Mouse (Mus musculus): Measurements from ENCODE around the gene Ykt6. TPM values are rescaled to one million over a fixed set of nuclear protein-coding genes. Genes with fewer than 3 reads are reported as not detected.
"Not testable (repeated sequence)": the region's sequence is repeated elsewhere in the genome, so short reads cannot be mapped to it uniquely, and the experiment has no call there.

The Ykt6 gene
- polyA plus RNA-seq, 1 experiment from 2014 or later, result 76.0 TPM

DNA sequence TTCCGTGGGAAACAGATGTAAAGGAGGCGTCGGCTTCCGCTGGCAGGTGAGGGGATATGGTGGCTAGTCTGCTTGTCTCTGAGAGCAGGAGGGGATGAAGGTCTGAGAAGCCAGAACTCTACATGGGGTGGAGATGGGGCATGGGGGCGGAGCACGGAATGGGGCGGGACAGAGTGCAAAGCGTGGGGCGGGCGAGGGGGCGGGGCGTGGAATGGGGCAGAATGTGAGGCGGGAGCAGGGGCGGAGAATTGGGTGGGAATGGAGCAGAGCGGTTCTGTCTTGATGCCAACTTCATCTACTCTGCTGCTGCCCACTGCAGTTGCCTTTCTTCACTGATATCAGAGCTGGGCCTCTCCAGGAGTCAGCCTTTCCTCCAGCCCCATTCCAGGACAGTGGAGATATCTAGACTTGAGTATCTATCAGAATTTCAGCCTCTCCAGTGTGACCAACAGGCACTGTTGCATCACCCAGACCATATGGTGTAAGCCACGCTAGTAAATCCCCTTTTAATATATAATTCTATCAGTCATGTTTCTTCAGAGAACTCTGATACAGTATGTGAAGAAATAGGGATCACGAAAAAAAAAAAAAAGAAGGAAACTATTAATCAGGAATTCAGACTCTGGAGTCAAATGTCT is 35.1 kb upstream of the Ykt6 start:
- Histone ChIP-seq H3K27ac (no peak overlapping the region), H3K4me3 (no peak overlapping the region)

GRCm38 (mm10) chr11:5924699-5925098 is 30.8 kb upstream of the Ykt6 start:
- ATAC-seq (ENCODE audit: low FRiP score), result no peak
- Histone ChIP-seq H3K9me3 (no peaks in the 10 kb centered on the region), H3K4me3 (no peak overlapping the region), H3K36me3 (no peaks in the 10 kb centered on the region), H3K9ac (no peak overlapping the region), H3K27ac (no peak overlapping the region), H3K4me2 (no peak overlapping the region), H3K4me1 (replicated peaks) (no peaks in the 10 kb centered on the region), H3K27me3 (no peaks in the 10 kb centered on the region)
- 61% methylated on average over 8 of the region's 8 CpGs for WGBS

More for the DNA sequence above, 35.1 kb upstream of the Ykt6 start:
- H3K27me3 ChIP-seq, result no peaks in the 10 kb centered on the region
- no peaks in the 10 kb centered on the region for H3K4me1 ChIP-seq (replicated peaks)
- no peaks in the 10 kb centered on the region for H3K36me3 ChIP-seq
- no peak for ATAC-seq (ENCODE audit: low FRiP score)
- no peak overlapping the region for H3K9ac ChIP-seq
- H3K4me2 ChIP-seq, result no peak overlapping the region
- no peaks in the 10 kb centered on the region for H3K9me3 ChIP-seq
- WGBS, result 41% methylated on average over 17 of the region's 17 CpGs

- H3K4me3 ChIP-seq, result no peak overlapping the region
- no peak overlapping the region for H3K9ac ChIP-seq
- no peak for ATAC-seq (ENCODE audit: low FRiP score)
- no peaks in the 10 kb centered on the region for H3K36me3 ChIP-seq
- no peaks in the 10 kb centered on the region for H3K9me3 ChIP-seq
- H3K4me1 ChIP-seq (replicated peaks), result no peaks in the 10 kb centered on the region
- WGBS, result 80% methylated on average over 3 of the region's 3 CpGs
- H3K27ac ChIP-seq, result no peak overlapping the region
- H3K4me2 ChIP-seq, result no peak overlapping the region
- no peaks in the 10 kb centered on the region for H3K27me3 ChIP-seq
Measured at GRCm38 (mm10) chr11:5926696-5927220, 28.7 kb upstream of the Ykt6 start.

DNA sequence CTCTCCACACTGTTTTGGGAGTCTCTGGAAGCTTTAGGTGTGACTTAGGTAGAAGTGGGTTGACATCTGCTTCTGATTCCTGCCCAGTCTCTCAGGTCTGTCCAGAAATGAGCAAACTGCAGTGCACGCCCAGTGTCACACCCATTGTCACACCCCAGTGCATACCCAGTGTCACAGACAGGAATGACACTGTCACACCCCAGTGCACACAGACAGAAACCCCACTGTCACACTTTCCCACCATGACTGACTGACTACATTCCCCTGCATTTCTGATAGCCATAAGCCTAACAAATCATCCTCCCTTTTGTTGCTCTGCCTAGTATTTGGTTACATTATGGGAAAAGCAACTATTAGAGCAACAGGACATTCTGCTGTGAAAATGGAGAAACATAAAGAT is 24.9 kb upstream of the Ykt6 start:
- no peak overlapping the region for H3K9ac ChIP-seq
- no peaks in the 10 kb centered on the region for H3K4me1 ChIP-seq (replicated peaks)
- no peaks in the 10 kb centered on the region for H3K27me3 ChIP-seq
- H3K4me2 ChIP-seq, result no peak overlapping the region
- no peaks in the 10 kb centered on the region for H3K36me3 ChIP-seq
- H3K4me3 ChIP-seq, result no peak overlapping the region
- ATAC-seq (ENCODE audit: low FRiP score), result no peak
- H3K9me3 ChIP-seq, result 0 out of 2 replicates have a peak, but pooled peaks cover 3% of the 10 kb centered on the region
- WGBS, result 55% methylated on average over 1 of the region's 1 CpGs
- no peak overlapping the region for H3K27ac ChIP-seq

GRCm38 (mm10) chr11:5931947-5932346 is 23.5 kb upstream of the Ykt6 start:
- H3K4me2 ChIP-seq; ATAC-seq (ENCODE audit: low FRiP score); H3K4me3 ChIP-seq; H3K4me1 ChIP-seq (replicated peaks); H3K27me3 ChIP-seq; H3K9me3 ChIP-seq; H3K36me3 ChIP-seq; H3K9ac ChIP-seq; H3K27ac ChIP-seq: not testable (repeated sequence)
- 92% methylated on average over 6 of the region's 6 CpGs for WGBS

DNA sequence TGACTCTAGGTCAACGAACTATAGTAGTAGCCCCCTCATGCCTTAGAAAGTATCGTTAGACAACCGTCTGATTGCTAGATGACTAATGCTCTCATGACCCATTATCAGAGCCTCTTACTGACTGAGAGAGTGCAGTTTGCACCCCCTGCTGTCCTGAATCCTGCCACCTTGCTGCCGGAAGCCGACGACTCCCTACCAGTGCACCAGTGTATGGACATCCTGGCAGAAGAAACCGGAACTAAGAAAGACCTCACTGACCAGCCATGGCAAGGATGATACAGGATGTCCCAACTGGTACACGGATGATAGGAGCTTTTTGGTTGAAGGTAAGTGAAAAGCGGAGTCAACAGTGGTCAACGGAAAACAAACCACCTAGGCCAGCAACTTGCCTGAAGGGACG is 21.0 kb upstream of the Ykt6 start:
- H3K9me3 ChIP-seq; H3K4me1 ChIP-seq (replicated peaks); H3K4me3 ChIP-seq; H3K4me2 ChIP-seq; H3K27ac ChIP-seq; H3K9ac ChIP-seq; ATAC-seq (ENCODE audit: low FRiP score); H3K36me3 ChIP-seq; H3K27me3 ChIP-seq: not testable (repeated sequence)
- WGBS, result 96% methylated on average over 11 of the region's 11 CpGs

DNA sequence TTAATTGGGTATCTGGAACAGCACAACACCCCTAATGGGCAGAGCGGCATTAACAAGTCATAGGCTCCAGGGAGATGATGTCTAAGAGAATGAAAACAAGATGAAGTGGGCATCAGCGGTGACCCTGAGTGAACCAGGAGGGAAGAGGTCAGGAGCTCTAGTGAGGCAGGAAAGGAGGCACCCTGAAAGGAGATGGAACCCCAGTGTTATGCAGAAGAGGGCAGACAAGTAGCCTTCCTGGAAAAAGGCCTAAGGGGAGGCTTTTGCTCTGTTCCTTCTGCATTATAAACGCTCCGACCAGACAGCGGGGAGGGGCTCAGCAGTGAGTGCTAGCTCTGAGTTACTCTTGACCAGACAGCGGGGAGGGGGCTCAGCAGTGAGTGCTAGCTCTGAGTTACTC is 12.5 kb upstream of the Ykt6 start:
- Histone ChIP-seq H3K27ac (no peak overlapping the region), H3K9ac (no peak overlapping the region), H3K36me3 (no peaks in the 10 kb centered on the region), H3K4me3 (no peak overlapping the region), H3K4me1 (replicated peaks) (no peaks in the 10 kb centered on the region), H3K4me2 (no peak overlapping the region), H3K9me3 (no peaks in the 10 kb centered on the region), H3K27me3 (no peaks in the 10 kb centered on the region)
- 48% methylated on average over 6 of the region's 6 CpGs for WGBS
- no peak for ATAC-seq (ENCODE audit: low FRiP score)

GRCm38 (mm10) chr11:5945096-5945495 is 10.4 kb upstream of the Ykt6 start:
- no peak overlapping the region for H3K4me3 ChIP-seq
- no peak overlapping the region for H3K4me2 ChIP-seq
- H3K9ac ChIP-seq, result no peak overlapping the region
- H3K9me3 ChIP-seq, result no peaks in the 10 kb centered on the region
- no peaks in the 10 kb centered on the region for H3K27me3 ChIP-seq
- peaks cover 12% of the 10 kb centered on the region for H3K4me1 ChIP-seq (replicated peaks)
- ATAC-seq (ENCODE audit: low FRiP score), result no peak
- 87% methylated on average over 2 of the region's 2 CpGs for WGBS
- H3K27ac ChIP-seq, result no peak overlapping the region
- no peaks in the 10 kb centered on the region for H3K36me3 ChIP-seq

DNA sequence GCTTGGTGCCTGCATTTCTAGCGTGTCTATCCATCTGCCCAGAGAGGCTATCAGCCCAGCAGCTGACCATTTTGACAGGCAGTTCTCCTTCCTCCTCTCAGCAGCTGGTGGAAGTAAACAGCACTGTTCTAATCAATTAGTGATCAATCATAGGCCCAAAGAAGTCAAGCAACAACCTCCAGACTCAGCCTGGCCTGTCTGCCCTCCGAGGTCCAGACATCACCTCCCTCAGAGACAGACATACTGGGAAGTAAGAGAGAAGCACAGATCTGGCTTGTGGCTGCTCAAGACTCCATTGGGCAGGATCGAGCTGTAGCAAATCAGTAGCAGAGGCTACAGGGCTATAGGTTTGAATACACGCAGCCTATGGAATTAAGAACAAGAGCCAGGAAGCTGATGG is 7.7 kb upstream of the Ykt6 start:
- Histone ChIP-seq H3K4me3 (no peak overlapping the region), H3K9me3 (no peaks in the 10 kb centered on the region), H3K27ac (no peak overlapping the region), H3K4me1 (replicated peaks) (peaks cover 13% of the 10 kb centered on the region), H3K9ac (no peak overlapping the region), H3K27me3 (no peaks in the 10 kb centered on the region), H3K4me2 (no peak overlapping the region), H3K36me3 (no peaks in the 10 kb centered on the region)
- WGBS, result 64% methylated on average over 4 of the region's 4 CpGs
- no peak for ATAC-seq (ENCODE audit: low FRiP score)

GRCm38 (mm10) chr11:5948546-5949250 is 6.8 kb upstream of the Ykt6 start:
- no peak for ATAC-seq (ENCODE audit: low FRiP score)
- Histone ChIP-seq H3K4me1 (replicated peaks) (peaks cover 13% of the 10 kb centered on the region), H3K9ac (peak overlapping the region; percentile 29; the same call in 1 of the 2 replicates), H3K36me3 (no peaks in the 10 kb centered on the region), H3K27me3 (no peaks in the 10 kb centered on the region), H3K4me3 (no peak overlapping the region), H3K4me2 (no peak overlapping the region), H3K9me3 (no peaks in the 10 kb centered on the region), H3K27ac (no peak overlapping the region)
- 54% methylated on average over 10 of the region's 10 CpGs for WGBS

DNA sequence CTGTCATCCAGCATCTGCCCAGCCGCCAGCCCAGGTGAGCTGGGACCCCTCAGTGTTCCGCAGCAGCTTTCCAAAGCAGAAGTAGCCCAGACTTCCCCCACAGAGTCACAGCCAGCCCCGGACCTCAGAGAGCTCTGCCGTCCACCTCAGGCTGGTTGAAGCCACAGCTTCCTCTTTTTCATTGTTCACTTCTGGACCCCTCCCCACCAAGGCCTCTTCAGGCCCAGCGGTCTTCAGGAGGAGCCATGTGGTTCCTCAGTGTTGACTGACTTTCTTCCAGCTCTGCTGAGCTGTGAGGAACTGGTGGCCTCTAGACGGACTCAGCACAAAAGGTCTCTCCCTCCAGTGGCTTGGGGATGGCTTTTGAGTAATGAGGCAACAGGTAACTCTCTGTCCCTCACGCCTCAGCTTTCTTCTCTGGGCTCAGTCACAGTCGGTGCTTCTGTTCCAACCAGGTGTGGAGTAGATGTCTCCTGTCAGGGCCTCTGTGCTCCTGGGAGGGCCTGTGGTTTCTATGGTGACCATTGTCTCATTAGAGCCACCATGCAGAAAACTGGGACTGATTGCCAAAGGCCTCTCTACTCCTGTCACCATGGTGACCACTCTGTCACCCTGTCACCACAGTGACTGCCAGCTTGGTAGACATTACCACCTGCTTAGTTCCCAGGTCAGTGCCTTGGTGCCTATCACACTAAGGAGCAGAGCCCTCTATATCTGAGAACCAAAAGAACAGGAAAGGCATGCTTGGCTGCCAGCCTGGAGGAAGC is 5.7 kb upstream of the Ykt6 start, which contains the start of gene Gck:
Gck (minus strand) TSS at position 496 of the 767 bp plus-strand sequence.
- Histone ChIP-seq H3K27ac (no peak within 1 kb of the TSS), H3K9ac (peak within 1 kb of the TSS; percentile 29; the same call in 1 of the 2 replicates), H3K27me3 (no peaks in the 10 kb centered on the region), H3K4me1 (replicated peaks) (peaks cover 15% of the 10 kb centered on the region), H3K9me3 (no peaks in the 10 kb centered on the region), H3K4me2 (no peak within 1 kb of the TSS), H3K36me3 (no peaks in the 10 kb centered on the region), H3K4me3 (no peak within 1 kb of the TSS)
- ATAC-seq (ENCODE audit: low FRiP score), result peak; percentile 59
- 45% methylated on average over 8 of the region's 8 CpGs for WGBS

DNA sequence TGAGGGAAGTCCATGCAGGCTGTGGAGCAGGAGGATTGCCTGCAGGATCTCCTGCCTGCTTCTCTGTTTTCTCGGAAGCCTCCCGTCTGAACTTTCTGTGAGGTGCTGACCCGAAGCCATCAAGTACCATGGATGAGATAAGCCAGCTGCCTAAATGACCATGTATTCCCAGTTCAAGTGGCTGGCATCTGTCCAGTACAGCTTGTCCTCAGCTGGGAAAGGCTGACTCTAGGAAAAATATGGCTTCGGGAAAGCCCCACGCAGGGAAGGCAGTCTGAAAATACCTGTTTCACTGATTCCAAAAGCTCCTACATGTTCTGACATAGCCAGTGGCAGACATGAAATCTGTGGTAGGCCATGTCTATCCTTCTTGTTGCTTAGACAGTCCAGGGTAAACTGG is 3.0 kb upstream of the Ykt6 start:
- H3K9ac ChIP-seq, result no peak overlapping the region
- no peaks in the 10 kb centered on the region for H3K27me3 ChIP-seq
- H3K27ac ChIP-seq, result no peak overlapping the region
- H3K9me3 ChIP-seq, result no peaks in the 10 kb centered on the region
- WGBS, result 85% methylated on average over 5 of the region's 5 CpGs
- H3K36me3 ChIP-seq, result no peaks in the 10 kb centered on the region
- H3K4me3 ChIP-seq, result no peak overlapping the region
- no peak for ATAC-seq (ENCODE audit: low FRiP score)
- H3K4me1 ChIP-seq (replicated peaks), result peaks cover 33% of the 10 kb centered on the region
- H3K4me2 ChIP-seq, result no peak overlapping the region

Data from hindbrain, embryonic 13.5 days (tissue).